Mouse (Mus musculus) limb, embryonic 13.5 days (tissue): ENCODE results near the gene Mmp14. TPM values are rescaled to one million over a fixed set of nuclear protein-coding genes. Genes with fewer than 3 reads are reported as not detected.

ENCODE experiments used
- ATAC-seq: fragments of 200-750 bp; cut with Nextera tagmentation; 2 replicates; pipeline ENCODE4 v1.8.0; 2017; ENCODE audit warnings: low read depth, moderate number of reproducible peaks, moderate TSS enrichment; ENCODE audit not compliant: low FRiP score
- H3K27ac ChIP-seq: fragments of 300-500 bp; sonication (generic); 2 replicates; pipeline ENCODE4 v1.5.1; 2015; ENCODE audit warnings: inconsistent platforms, mild to moderate bottlenecking, moderate library complexity
- H3K27me3 ChIP-seq: fragments of 300-500 bp; sonication (generic); 2 replicates; pipeline ENCODE4 v1.6.1; 2015; ENCODE audit warnings: mild to moderate bottlenecking, inconsistent platforms
- H3K36me3 ChIP-seq: fragments of 300-500 bp; sonication (generic); 2 replicates; pipeline ENCODE4 v1.6.1; 2015; ENCODE audit warnings: inconsistent platforms, mild to moderate bottlenecking, moderate library complexity
- H3K4me1 ChIP-seq: fragments of 300-500 bp; sonication (generic); 2 replicates; pipeline ENCODE4 v1.6.1; 2015; ENCODE audit warnings: inconsistent platforms
- H3K4me2 ChIP-seq: fragments of 300-500 bp; sonication (generic); replicated peaks from 2 replicates; pipeline ENCODE4 v1.6.1; 2015; ENCODE audit warnings: inconsistent platforms, mild to moderate bottlenecking, moderate library complexity
- H3K4me3 ChIP-seq: fragments of 300-500 bp; sonication (generic); 2 replicates; pipeline ENCODE4 v1.5.1; 2015; ENCODE audit warnings: moderate library complexity, mild to moderate bottlenecking, inconsistent platforms
- H3K9ac ChIP-seq: fragments of 300-500 bp; sonication (generic); 2 replicates; pipeline ENCODE4 v1.6.1; 2015; ENCODE audit warnings: mild to moderate bottlenecking, inconsistent platforms
- H3K9me3 ChIP-seq: fragments of 300-500 bp; sonication (generic); 2 replicates; pipeline ENCODE4 v1.6.1; 2016; ENCODE audit warnings: inconsistent platforms
- WGBS: fragments of 180-500 bp; shearing (Covaris S2); methylation state at CpG from one replicate; pipeline ENCODE4 v1.1.7; 2015; 5-methylcytosine and 5-hydroxymethylcytosine counted together
- polyA plus RNA-seq: library from polyadenylated mRNA; unstranded; fragments of >200 nt; fragmentation: Nextera tagmentation; extraction: Ambion mirVana; gene quantifications from 2 replicates; pipeline ENCODE4 v1.2.1, GENCODE M21; 2015

The Mmp14 gene
- polyA plus RNA-seq, 1 experiment from 2014 or later = 204 TPM

DNA sequence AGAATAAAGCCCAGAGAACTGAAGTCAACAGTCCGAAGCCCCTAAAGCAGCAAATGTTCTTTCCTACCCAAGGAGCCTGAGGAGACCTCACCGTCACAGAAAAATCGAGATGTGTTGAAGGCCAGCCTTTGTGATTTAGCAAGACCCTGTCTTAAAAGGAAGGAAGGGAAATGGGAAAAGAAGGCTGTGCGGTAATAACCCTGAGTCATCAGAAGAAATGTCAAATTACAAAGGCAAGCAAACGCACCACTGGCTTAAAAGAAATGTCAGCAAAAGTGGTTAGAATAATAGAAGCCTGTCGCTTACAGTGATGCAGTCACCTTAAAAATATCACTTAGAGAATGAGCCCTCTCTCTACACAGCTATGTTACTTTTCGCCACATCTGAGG is 32.9 kb upstream of the Mmp14 start:
- ATAC-seq = no peak
- H3K36me3 ChIP-seq = no peaks in the 10 kb centered on the region
- WGBS = 59% methylated on average over 7 of the region's 7 CpGs

DNA sequence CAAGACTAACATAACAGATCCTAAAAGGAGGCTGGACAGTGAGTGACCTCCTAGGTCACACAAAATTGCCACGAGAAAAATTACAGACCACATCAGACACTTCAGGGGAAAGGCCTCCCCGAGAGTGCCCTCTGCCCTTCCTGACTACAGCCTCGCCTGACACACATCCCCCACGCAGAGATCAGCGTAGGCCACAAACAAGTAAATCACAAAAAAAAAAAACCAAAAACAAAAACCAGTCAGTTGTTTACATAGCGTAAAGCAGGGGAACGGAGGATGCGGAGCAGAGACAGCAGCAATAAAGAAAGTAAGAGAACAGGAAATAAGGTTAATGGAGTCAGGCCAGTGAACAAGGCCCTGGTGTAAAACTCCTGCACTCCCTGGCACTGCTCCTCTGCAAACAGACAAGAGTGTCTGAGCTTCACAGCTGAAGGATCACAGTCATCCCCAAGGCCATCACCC is 32.5 kb upstream of the Mmp14 start:
- WGBS = 31% methylated on average over 8 of the region's 8 CpGs
- no peaks in the 10 kb centered on the region for H3K9me3 ChIP-seq
- H3K4me2 ChIP-seq = no peak overlapping the region
- H3K27ac ChIP-seq = no peak overlapping the region; the same call in 1 of the 2 replicates
- H3K27me3 ChIP-seq = no peaks in the 10 kb centered on the region
- no peak overlapping the region for H3K9ac ChIP-seq
- H3K4me3 ChIP-seq = no peak overlapping the region
- H3K36me3 ChIP-seq = no peaks in the 10 kb centered on the region
- ATAC-seq = no peak
- peaks cover 2% of the 10 kb centered on the region; the same call in 1 of the 2 replicates for H3K4me1 ChIP-seq

More for the DNA sequence above, 32.9 kb upstream of the Mmp14 start:
- H3K4me2 ChIP-seq = no peak overlapping the region
- H3K27me3 ChIP-seq = no peaks in the 10 kb centered on the region
- H3K9me3 ChIP-seq = no peaks in the 10 kb centered on the region
- no peak overlapping the region for H3K27ac ChIP-seq
- H3K4me3 ChIP-seq = no peak overlapping the region
- peaks cover 2% of the 10 kb centered on the region; the same call in 1 of the 2 replicates for H3K4me1 ChIP-seq
- no peak overlapping the region for H3K9ac ChIP-seq

DNA sequence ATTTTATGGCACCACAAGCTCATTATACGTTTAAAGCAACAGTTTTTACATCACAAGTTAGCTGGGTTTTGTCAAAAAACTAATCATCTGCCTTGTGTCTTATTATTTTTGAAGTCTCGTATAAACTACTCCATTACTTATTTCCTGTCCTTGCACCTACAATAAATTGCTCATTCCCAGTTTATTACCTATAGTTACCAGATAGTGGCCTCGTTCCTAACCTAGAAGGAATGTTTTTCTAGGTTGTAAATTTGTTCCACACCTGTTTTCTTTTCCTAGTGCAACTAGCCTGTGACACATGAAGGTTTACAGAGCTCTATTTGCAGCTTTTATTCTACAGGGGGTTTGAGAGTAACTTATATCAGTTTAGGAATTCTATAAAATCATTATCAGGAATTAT is 29.7 kb upstream of the Mmp14 start:
- 15% methylated on average over 3 of the region's 3 CpGs for WGBS
- no peaks in the 10 kb centered on the region for H3K9me3 ChIP-seq
- H3K4me1 ChIP-seq = peaks cover 4% of the 10 kb centered on the region; the same call in 1 of the 2 replicates
- no peak for ATAC-seq
- no peaks in the 10 kb centered on the region for H3K27me3 ChIP-seq
- no peaks in the 10 kb centered on the region for H3K36me3 ChIP-seq
- H3K4me2 ChIP-seq = no peak overlapping the region
- H3K27ac ChIP-seq = no peak overlapping the region
- H3K4me3 ChIP-seq = no peak overlapping the region
- H3K9ac ChIP-seq = no peak overlapping the region

DNA sequence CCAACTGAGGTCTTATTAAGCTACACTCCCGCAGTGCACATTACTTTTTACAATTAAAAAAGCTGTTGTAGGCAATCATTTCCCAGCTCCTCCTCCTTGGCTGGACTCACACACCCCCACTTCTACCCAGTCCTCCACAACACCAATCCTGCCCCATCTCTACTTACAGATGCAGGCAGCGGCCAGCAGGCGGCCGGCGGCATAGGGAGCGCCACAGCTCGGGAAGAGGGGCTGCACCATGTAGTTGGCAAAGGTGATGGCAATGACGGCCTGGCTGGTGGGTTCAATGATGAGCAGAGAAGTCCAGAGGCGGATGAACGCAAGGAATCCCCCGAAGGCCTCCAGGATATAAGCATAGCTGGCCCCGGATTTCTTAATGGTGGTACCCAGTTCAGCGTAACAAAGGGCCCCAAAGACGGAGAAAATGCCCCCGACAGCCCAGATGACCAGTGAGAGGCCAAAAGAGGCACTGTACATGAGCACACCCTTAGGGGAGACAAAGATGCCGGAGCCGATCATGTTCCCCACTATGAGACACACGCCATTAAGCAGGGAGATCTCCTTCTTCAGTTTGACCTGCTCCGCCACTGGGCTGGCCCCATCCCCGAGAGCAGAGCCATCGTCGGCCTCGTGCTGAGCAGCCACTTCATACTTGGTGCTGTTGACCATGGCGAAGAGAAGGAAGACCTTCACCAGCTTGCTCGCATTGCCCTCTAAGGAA is 22.9 kb upstream of the Mmp14 start:
- 86% methylated on average over 25 of the region's 25 CpGs for WGBS
- no peaks in the 10 kb centered on the region for H3K9me3 ChIP-seq
- H3K27me3 ChIP-seq = no peaks in the 10 kb centered on the region

DNA sequence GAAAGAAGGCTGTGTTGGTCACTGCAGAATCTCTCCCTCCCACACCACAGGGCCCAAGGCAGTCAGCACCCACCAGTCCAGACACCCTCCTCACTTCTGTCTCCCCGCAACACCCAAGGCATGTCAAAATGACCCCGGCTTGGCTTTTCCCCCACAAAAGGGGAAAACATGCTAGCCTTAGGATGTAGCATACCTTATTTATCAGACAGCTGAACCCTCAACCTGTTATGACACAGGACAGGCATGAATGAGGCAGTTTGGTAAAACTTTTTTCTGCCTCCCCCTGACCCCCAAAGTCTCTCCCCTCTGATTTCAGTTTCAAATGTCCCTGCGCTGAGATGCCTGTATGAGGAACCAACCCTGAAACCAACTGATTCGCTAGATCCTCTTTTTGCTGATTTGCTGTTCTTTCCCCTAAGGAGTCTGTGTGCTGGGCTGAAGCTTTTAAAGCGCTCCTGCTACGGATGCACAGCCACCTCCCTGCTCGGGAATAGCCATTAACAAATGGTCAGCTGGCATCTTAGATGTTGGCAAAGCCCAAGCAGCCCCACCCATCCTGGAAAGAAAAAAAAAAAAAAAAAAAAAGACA is 22.3 kb upstream of the Mmp14 start:
- Histone ChIP-seq H3K4me2 (no peak overlapping the region), H3K27ac (no peak overlapping the region)

More for the DNA sequence above, 22.9 kb upstream of the Mmp14 start:
- Histone ChIP-seq H3K4me3 (no peak overlapping the region), H3K27ac (no peak overlapping the region), H3K9ac (no peak overlapping the region), H3K36me3 (no peaks in the 10 kb centered on the region), H3K4me1 (peaks cover 16% of the 10 kb centered on the region), H3K4me2 (no peak overlapping the region)
- ATAC-seq = no peak

DNA sequence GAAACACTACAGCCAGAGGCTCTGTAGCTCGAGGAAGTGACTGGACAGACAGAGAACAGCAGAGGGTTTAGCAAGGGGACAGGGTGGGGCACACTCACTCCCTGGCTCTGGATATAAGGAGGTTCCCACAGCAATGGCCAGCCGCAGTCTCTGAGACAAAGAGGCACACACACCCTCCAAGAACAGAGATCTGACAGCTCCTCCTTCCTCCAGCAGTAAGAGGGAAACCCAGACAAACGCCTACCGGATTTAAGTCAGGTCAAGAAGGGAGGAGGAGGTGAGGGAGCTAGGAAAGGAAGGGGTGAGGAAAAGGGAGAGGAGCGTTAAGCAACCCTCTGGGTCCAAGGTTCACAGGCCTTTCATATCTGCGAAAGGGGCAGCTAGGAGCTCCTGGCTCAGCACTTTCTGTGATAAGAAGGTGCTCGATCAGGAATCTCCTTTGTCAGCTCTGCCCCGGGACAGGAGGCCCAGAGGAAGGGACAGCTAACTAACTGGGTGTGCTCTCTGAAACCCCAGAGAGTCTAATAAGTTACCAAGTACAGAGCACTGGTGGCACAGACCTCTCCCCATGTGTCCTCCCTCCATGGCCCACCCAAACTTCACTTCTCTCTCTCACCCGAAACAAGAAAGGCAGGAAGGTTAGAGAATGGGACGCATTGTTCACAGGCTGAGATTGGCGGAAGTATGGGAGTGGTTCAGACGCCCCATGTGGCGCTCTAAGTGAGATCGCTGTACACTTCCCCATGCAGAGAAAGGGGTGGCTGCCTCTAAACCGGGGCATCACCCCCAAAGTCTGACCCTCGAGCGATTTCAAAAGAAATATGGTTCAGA is 21.2 kb upstream of the Mmp14 start:
- Histone ChIP-seq H3K4me2 (peak overlapping the region; percentile 14; the same call in 1 of the 2 replicates), H3K4me3 (no peak overlapping the region), H3K4me1 (peaks cover 25% of the 10 kb centered on the region), H3K9ac (no peak overlapping the region), H3K36me3 (no peaks in the 10 kb centered on the region), H3K9me3 (no peaks in the 10 kb centered on the region), H3K27ac (peak overlapping the region; percentile 55), H3K27me3 (no peaks in the 10 kb centered on the region)
- no peak for ATAC-seq
- WGBS = 47% methylated on average over 17 of the region's 17 CpGs

More for the DNA sequence above, 22.3 kb upstream of the Mmp14 start:
- WGBS = 70% methylated on average over 7 of the region's 7 CpGs
- peaks cover 22% of the 10 kb centered on the region for H3K4me1 ChIP-seq
- no peaks in the 10 kb centered on the region for H3K27me3 ChIP-seq
- no peak overlapping the region for H3K4me3 ChIP-seq
- H3K36me3 ChIP-seq = no peaks in the 10 kb centered on the region
- H3K9ac ChIP-seq = no peak overlapping the region
- no peak for ATAC-seq
- H3K9me3 ChIP-seq = no peaks in the 10 kb centered on the region

DNA sequence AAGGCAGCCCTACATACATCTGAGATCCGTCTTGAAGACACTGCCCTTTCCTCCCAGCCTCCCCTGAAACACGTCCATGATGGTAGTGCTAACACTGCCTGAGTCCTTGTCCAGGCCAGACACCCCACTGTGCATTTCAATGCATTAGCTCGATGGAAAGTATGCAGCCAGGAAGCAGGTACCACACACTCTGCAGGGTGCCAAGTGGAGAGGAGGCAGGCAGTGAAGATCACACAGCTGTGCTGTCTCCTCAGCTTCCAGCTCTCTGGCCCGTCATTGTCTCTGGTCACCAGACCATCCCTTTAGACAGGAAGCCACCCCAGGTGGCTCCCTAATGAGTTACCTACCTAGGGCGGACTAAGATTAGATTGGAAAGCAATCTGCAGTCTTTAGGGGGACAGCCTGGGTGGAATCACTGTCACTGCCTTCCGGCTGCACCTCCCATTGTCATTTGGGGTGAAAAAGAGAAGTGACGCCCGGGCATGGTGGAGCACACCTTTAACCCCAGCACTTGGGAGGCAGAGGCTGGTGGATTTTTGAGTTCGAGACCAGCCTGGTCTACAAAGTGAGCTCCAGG is 19.3 kb upstream of the Mmp14 start:
- Histone ChIP-seq H3K27ac (no peak overlapping the region), H3K9me3 (no peaks in the 10 kb centered on the region), H3K9ac (no peak overlapping the region), H3K4me1 (peaks cover 29% of the 10 kb centered on the region), H3K27me3 (no peaks in the 10 kb centered on the region), H3K36me3 (no peaks in the 10 kb centered on the region), H3K4me2 (no peak overlapping the region), H3K4me3 (no peak overlapping the region)
- 63% methylated on average over 9 of the region's 9 CpGs for WGBS
- ATAC-seq = no peak

DNA sequence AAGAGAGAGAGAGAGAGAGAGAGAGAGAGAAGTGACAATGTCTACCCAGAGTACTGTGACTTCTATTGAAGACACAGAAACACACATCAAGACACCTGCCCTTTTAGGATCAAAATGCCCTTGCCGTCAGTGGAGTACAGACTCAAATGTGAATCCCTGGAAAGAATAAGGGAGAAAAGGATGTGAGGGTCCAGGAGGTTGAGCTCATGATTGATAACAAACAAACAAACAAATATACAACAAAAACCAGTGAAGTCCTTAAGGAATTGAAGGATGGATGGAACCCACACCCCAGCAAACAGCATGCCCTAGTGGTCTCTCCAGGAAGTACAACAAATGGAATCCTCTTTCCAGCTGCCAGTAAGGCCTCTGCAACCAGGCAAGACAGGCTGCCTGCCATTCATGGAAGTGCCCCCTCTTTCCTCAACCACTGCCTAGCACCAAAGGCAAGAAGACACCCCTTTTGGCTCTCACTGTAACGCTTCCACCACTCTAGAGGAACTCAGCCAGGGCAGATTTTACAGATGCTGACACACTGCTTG is 18.7 kb upstream of the Mmp14 start:
- Histone ChIP-seq H3K9ac (no peak overlapping the region), H3K27ac (no peak overlapping the region), H3K4me2 (no peak overlapping the region), H3K36me3 (no peaks in the 10 kb centered on the region), H3K4me3 (no peak overlapping the region), H3K27me3 (peaks cover 4% of the 10 kb centered on the region; the same call in 1 of the 2 replicates), H3K9me3 (no peaks in the 10 kb centered on the region), H3K4me1 (peaks cover 35% of the 10 kb centered on the region)
- ATAC-seq = no peak
- WGBS = 44% methylated on average over 2 of the region's 2 CpGs

DNA sequence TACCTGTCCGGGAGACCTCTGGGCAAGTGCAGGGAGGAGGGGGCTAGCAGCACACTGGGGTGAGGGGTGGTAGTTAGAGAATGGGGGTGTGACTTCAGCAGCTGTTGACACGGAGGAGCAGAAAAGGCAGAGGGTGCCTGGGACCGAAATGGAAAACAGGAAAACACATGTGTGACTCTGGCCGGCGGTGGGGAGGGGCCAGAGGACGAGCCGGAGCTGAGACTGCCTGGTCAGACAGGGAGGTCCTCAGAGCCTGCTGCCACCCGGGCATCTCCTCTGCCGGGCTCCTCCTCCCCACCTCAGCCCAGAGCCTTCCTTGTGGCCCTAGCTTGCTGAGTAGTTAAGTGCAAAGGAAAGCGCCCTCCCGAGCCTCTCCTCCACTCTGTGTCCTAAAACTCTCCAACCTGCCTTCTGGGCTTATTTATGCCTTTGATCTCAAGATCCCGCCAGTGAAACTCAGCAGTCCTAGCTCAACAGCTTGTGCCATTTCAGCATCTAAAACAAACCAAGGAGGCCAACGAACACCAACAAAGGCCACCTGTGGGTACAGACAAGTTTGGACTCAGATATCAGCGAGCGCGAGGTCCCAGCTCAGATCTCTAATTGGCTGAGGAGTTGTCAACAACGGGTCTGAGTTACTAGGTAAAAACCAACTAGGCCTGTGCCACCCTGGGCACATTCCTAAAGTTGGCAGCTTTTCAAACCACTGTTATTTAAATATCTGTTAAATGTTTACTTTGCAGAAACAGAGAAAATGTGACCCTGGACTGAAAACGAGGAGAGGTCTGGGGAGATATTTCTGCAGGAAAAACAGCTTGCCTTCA is 17.3 kb upstream of the Mmp14 start:
- H3K4me1 ChIP-seq = peaks cover 36% of the 10 kb centered on the region
- H3K27me3 ChIP-seq = peaks cover 7% of the 10 kb centered on the region; the same call in 1 of the 2 replicates
- peak; percentile 69 for ATAC-seq
- H3K36me3 ChIP-seq = no peaks in the 10 kb centered on the region
- H3K27ac ChIP-seq = peak overlapping the region; percentile 3; the same call in 1 of the 2 replicates
- H3K9ac ChIP-seq = peak overlapping the region; percentile 43
- no peaks in the 10 kb centered on the region for H3K9me3 ChIP-seq
- WGBS = 5% methylated on average over 18 of the region's 18 CpGs
- H3K4me2 ChIP-seq = peak overlapping the region; percentile 63
- peak overlapping the region; percentile 28 for H3K4me3 ChIP-seq

DNA sequence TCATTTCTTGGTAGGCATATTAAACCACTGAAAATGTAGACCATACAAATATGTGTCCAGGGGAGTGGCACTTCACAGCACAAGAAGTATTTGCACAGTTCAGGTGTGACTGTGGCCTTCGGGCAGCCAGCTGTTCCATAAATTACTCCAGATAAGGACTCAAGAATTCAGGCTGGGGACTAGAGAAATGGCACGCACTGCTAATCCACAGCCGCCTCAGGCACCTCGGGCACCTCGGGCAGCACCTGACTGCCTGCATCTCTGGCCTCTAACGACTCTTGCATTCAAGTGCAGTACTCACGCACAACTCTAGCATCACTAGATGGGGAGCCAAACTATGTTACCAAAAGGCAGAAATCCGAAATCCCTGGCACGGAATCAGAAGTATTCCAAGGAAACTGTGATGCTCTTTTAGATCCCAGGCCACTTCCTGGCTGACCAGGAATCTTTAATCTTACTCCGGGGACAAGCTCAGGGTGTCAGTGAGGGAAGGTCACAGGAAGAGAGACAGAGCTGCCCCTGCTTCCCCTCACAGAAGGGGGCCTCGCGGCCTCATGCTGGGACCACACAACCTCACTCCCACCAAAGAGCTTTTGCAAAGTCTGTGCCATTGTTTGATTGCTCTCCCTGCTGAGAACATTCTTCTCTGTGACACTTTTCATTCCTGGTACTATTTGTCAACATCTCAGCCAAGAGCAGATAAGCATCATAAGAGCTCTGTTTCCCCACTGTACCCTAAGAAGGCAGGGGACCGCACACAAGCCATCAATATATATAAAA is 16.0 kb upstream of the Mmp14 start:
- H3K4me3 ChIP-seq = no peak overlapping the region
- H3K4me1 ChIP-seq = peaks cover 29% of the 10 kb centered on the region
- H3K9me3 ChIP-seq = no peaks in the 10 kb centered on the region
- no peak for ATAC-seq
- H3K36me3 ChIP-seq = no peaks in the 10 kb centered on the region
- H3K27ac ChIP-seq = no peak overlapping the region
- H3K27me3 ChIP-seq = peaks cover 7% of the 10 kb centered on the region; the same call in 1 of the 2 replicates
- H3K9ac ChIP-seq = no peak overlapping the region
- H3K4me2 ChIP-seq = no peak overlapping the region
- 18% methylated on average over 13 of the region's 13 CpGs for WGBS
